Mouse (Mus musculus): ENCODE data around the gene Znhit3.

Gene Znhit3

GRCm38 (mm10) chr11:84916053-84916702 is at the start of gene Znhit3:
Gene Znhit3 (minus strand): TSS chr11:84916366.
- DNase-seq (ENCODE audit: inconsistent age in 2 of 2, low spot score in 1 of 2) = peak; percentile 86 to 96

GRCm38 (mm10) chr11:84963556-84963955 is 47.4 kb upstream of the Znhit3 start:
- no peak for DNase-seq (ENCODE audit: inconsistent age in 2 of 2, low spot score in 1 of 2)

- DNase-seq (ENCODE audit: inconsistent age in 2 of 2, low spot score in 1 of 2) = no peak
Observed at GRCm38 (mm10) chr11:84962536-84962935, 46.4 kb upstream of the Znhit3 start.

GRCm38 (mm10) chr11:84961571-84961970 is 45.4 kb upstream of the Znhit3 start:
- DNase-seq (ENCODE audit: inconsistent age in 2 of 2, low spot score in 1 of 2) = no peak

GRCm38 (mm10) chr11:84960780-84961179 is 44.6 kb upstream of the Znhit3 start:
- no peak for DNase-seq (ENCODE audit: inconsistent age in 2 of 2, low spot score in 1 of 2)

GRCm38 (mm10) chr11:84960291-84960690 is 44.1 kb upstream of the Znhit3 start:
- no peak for DNase-seq (ENCODE audit: inconsistent age in 2 of 2, low spot score in 1 of 2)

- DNase-seq (ENCODE audit: inconsistent age in 2 of 2, low spot score in 1 of 2) = peak; percentile 8 to 55
Observed at GRCm38 (mm10) chr11:84959701-84960181, 43.6 kb upstream of the Znhit3 start.

- no peak for DNase-seq (ENCODE audit: inconsistent age in 2 of 2, low spot score in 1 of 2)
Observed at GRCm38 (mm10) chr11:84959181-84959580, 43.0 kb upstream of the Znhit3 start.

GRCm38 (mm10) chr11:84958271-84958630 is 42.1 kb upstream of the Znhit3 start:
- DNase-seq (ENCODE audit: inconsistent age in 2 of 2, low spot score in 1 of 2) = no peak

GRCm38 (mm10) chr11:84957591-84958270 is 41.6 kb upstream of the Znhit3 start, which contains the start of gene Car4:
Gene Car4 (plus strand): TSS chr11:84957786.
- peak in 1 of 2 experiments; percentile 39 for DNase-seq (ENCODE audit: inconsistent age in 2 of 2, low spot score in 1 of 2)

DNA sequence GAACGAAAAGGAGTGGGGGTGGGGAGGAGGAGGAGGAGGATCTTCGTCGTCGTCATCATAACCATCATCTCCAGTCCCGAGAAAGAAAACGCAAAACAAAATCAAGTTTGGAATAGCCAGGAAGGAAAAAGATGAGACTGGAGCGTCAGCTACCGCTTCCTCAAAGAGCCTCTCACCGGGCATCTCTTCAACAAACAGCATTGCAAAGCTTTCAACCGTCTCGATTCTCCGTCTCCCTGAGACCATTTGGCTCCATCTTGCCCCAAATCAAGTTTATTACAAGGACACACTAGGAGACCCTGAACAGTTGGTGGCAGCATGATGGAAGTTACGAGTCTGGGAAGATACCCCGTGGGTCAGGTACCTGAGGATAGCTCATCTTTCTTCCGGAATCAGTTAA is 41.0 kb upstream of the Znhit3 start:
- no peak for DNase-seq (ENCODE audit: inconsistent age in 2 of 2, low spot score in 1 of 2)

GRCm38 (mm10) chr11:84956400-84956799 is 40.2 kb upstream of the Znhit3 start:
- no peak for DNase-seq (ENCODE audit: inconsistent age in 2 of 2, low spot score in 1 of 2)

- DNase-seq (ENCODE audit: inconsistent age in 2 of 2, low spot score in 1 of 2) = no peak
Observed at GRCm38 (mm10) chr11:84952611-84953010, 36.4 kb upstream of the Znhit3 start.

DNA sequence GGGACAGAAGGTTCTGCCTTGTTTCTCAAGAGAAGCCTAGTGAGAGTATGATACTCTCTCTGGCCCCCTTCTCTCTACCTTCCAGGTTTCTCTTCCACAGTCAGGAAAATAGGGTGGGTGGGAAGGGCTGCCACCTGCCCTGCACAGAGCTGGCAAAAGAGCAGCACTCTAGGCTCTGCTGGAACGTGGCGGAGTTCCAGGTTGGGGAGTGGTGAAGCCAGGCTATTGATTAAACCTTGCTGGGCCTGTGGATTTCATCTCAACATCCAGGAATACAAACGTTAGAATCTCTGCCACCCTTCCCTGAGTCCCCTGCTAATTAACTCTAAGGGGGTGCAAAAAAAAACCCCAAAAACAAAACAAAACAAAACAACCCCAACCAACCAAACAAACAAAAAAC is 32.4 kb upstream of the Znhit3 start:
- DNase-seq (ENCODE audit: inconsistent age in 2 of 2, low spot score in 1 of 2) = no peak

- DNase-seq (ENCODE audit: inconsistent age in 2 of 2, low spot score in 1 of 2) = no peak
Observed at GRCm38 (mm10) chr11:84948114-84948513, 31.9 kb upstream of the Znhit3 start.

- DNase-seq (ENCODE audit: inconsistent age in 2 of 2, low spot score in 1 of 2) = no peak
Observed at GRCm38 (mm10) chr11:84947206-84947605, 31.0 kb upstream of the Znhit3 start.

DNA sequence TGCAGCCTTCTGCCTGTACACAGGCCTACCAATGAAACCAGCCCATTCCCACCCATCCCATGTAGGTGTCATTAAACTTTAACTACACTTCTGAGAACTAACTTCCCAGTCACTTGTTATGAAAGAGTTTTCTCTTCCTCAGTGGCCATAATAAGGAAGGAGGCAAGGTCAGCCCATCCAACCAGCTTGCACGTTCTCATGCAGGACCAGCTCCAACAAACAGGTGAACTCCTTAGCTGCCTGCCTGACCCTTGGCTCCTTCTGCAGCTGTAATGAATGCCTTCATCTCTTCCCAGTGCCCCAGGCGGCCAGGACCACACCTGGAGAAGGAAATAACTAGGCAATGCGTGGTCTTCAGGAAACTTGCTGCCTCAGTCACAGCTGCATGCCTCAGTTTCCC is 29.7 kb upstream of the Znhit3 start:
- DNase-seq (ENCODE audit: inconsistent age in 2 of 2, low spot score in 1 of 2) = no peak

DNA sequence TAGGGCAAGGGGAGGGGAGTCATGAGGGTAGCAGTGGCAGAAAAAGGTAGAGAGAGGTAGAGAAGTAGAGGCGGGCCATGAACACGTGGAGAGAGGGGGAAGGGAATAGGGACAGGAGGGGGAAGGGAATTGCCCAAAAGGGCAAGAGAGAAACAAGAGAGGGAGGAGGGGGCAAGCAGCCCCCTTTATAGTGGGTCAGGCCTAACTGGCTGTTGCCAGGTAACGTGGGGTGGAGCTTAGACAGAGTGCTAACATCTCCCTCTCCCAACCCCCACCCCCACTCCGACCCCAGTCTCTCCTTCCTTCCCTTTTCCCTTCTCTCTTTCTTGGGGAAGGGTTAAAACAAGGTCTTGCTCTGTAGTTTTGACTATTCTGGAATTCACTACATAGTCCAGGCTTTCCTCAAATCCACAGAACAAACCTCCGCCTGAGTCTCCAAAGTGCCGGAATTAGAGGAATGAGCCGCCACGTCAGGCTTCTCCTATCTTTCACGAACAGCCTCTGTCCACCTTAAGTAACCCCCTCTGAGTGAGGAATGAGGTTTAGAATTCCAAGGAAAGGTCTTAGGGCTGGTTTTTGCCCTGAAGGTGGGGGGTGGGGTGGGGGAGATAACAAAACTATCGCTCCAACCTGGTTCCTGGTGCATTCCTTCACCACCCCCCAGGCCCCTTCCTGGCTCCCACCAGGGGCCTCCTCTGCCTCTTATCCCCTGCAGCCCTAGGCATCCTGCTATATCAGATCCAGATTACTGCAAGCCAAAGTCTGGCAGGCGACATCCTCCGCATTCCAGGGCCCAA is 28.7 kb upstream of the Znhit3 start:
- no peak for DNase-seq (ENCODE audit: inconsistent age in 2 of 2, low spot score in 1 of 2)

GRCm38 (mm10) chr11:84943948-84944347 is 27.8 kb upstream of the Znhit3 start:
- DNase-seq (ENCODE audit: inconsistent age in 2 of 2, low spot score in 1 of 2) = peak; percentile 44 to 80

DNA sequence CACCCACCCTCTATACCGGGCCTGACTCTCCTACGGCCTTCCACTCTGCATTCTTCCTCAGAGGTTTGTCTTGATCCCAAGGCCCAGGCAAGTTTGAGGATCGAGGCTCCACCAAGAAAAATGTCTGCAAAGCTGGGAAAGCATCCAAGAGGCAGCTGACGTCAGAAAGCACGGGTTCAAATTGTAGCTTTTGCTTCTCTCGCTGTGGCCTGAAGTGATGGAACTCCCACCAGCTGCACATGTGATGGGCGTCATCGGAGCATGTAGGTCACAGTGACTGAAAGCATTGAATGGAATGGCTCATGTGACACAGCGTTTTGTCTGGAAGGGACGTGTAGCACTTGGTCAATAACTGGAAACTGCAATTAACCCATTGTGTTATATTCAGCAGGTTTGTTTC is 24.0 kb upstream of the Znhit3 start:
- no peak for DNase-seq (ENCODE audit: inconsistent age in 2 of 2, low spot score in 1 of 2)

- no peak for DNase-seq (ENCODE audit: inconsistent age in 2 of 2, low spot score in 1 of 2)
Observed at GRCm38 (mm10) chr11:84939508-84940053, 23.4 kb upstream of the Znhit3 start.

Measured in adrenal gland, adult (tissue).